Mouse (Mus musculus) erythroblast, embryonic 14.5 days (primary cell): ENCODE measurements at regions not wholly inside any gene's neighbourhood (a gene's known extent, or its start where the extent isn't known, plus 50 kb on each side); places are given as distances from the start of the nearest gene placed in this dataset.

Experiments used
- GATA1 ChIP-seq: IDR thresholded peaks from 2 replicates; pipeline ENCODE4 v1.6.1; 2012; ENCODE audit warnings: low read length, inconsistent platforms, mixed read lengths
- TAL1 ChIP-seq: IDR thresholded peaks from 3 replicates; pipeline ENCODE4 v1.6.1; 2012; ENCODE audit warnings: low read length, inconsistent platforms, mixed read lengths

DNA sequence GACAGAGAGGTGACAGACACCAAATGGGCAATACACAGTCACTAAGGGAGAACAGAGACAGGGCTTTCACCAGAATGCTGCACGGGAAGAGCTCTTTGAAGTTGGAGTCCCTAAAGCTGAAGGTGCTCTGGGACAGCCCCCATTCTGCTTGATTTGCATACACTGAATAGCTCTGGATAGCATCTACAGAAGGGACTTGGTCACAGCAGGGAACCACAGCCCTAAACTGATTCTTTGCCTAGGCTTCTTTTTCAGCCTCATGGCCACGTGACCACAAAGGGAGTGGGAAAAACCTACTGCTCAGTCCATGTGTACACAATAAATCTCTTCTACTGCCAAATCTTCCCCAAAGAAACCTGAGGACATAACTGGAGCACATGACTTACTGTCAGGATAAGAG lies 221.3 kb downstream of the Opa1 start:
- TF ChIP-seq GATA1 (no peak), TAL1 (no peak)
